Mouse (Mus musculus) liver, adult 2 months (tissue): ENCODE measurements around the gene Igsf9b.

Experiments used
- CTCF ChIP-seq: fragments of 200-500 bp; IDR thresholded peaks from 2 replicates; pipeline ENCODE4 v1.5.1; 2011; ENCODE audit warnings: low read depth, low read length, control low read depth
- POLR2A ChIP-seq: fragments of 200-500 bp; IDR thresholded peaks from 2 replicates; pipeline ENCODE4 v1.6.1; 2011; ENCODE audit warnings: low read length, control low read depth; ENCODE audit not compliant: insufficient read depth; ENCODE audit errors: extremely low read depth

DNA sequence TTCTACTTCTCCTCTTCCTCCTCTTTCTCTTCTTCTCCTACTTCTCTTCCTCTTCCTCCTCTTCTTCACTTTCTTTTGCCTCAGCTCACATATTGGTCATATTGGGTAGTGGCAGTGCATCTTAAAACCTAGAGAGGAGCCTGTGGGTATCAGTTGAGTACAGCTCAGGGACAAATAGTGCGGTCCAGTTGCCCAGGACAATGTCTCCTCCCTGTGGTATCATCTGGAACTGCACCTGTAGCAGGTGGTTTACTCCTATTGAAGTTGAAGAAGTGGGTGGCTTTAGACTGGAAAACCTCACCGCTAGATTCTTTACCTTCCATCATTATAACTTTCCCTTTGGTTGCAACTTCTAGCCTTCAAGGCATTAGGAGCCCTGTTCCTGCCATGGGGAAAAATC is 26.9 kb downstream of the Igsf9b start:
- TF ChIP-seq CTCF = peak; percentile 63; the same call in 1 of the 2 replicates
- no peak for TF ChIP-seq POLR2A
